8 mouse cellular contexts compared by ENCODE assay signal in the genomic region with DNA sequence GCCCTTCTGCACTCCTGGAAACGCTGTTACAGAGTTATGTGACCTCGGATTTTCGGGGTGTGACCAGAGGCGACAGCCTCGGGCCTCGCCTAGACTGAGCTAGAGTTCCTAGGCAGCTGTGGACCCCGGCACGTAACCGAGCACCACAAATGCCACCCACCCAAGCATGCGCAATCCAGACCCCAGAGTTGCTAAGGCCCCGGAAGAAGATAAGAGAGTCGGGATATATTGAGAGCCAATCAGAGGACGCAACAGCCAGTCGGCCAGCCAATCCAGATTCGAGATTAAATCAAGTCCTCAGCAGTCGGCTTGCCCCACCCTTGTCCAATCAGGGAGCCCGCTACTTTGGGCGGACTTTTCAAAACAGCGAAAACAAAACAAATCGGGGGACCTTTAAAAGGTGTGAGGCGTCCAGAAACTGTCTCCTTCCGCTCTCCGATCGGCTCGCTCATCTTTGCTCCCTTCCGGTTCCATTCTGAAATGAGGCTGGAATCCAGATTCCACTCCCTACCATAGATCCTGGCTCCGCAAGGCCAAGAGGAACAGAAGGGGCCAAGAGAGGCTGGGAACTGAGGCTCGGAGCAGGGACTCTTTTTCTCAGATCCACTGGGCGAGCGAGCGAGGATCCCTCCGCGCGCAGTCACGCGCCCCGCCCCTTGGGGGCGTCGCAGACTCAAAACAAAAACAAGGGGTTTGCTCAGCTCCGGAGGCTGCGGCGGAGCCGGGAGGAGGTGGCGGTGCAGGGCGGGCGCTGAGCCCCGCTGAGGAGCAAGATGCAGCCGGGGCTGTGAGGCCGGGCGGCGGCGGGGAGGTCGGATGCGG. TPM values are rescaled to one million over a fixed set of nuclear protein-coding genes. Genes with fewer than 3 reads are reported as not detected.
DNase-seq lines count a peak whose midpoint lies in the region; ATAC-seq lines count a peak whose summit lies in the region.

TSS of gene Ccng2 (plus strand) at position 375 of the 822 bp plus-strand sequence.

- under 1% methylated on average over 54 of the region's 54 CpGs for WGBS in hindbrain, embryonic 16.5 days
- 0% methylated on average over 52 of the region's 54 CpGs for WGBS in macrophage (ENCODE audit: missing documents)

- H3K27me3 ChIP-seq in hindbrain, embryonic 16.5 days (replicated peaks; ENCODE audit: control insufficient read depth, insufficient read depth, low read length) = no peaks in the 10 kb centered on the region

- H3K27ac ChIP-seq in hindbrain, embryonic 16.5 days (ENCODE audit: low read depth, low read length) = peak within 1 kb of the TSS; percentile 95
- peak within 1 kb of the TSS; percentile 93 for H3K27ac ChIP-seq in macrophage

- peak within 1 kb of the TSS; percentile 92 for H3K4me3 ChIP-seq in hindbrain, embryonic 16.5 days (ENCODE audit: low read length)
- H3K4me3 ChIP-seq in macrophage (ENCODE audit: inconsistent target) = peak within 1 kb of the TSS; percentile 73

- H3K9ac ChIP-seq in hindbrain, embryonic 16.5 days (ENCODE audit: low read depth, low read length) = peak within 1 kb of the TSS; percentile 95

- H3K36me3 ChIP-seq in hindbrain, embryonic 16.5 days (ENCODE audit: control insufficient read depth, insufficient read depth, low read length) = peaks cover 13% of the 10 kb centered on the region
- peaks cover 13% of the 10 kb centered on the region for H3K36me3 ChIP-seq in macrophage (ENCODE audit: inconsistent target)

- H3K4me1 ChIP-seq in hindbrain, embryonic 16.5 days (ENCODE audit: control insufficient read depth, insufficient read depth, low read depth, low read length) = peaks cover 14% of the 10 kb centered on the region

- H3K9me3 ChIP-seq in hindbrain, embryonic 16.5 days (ENCODE audit: control insufficient read depth, low read length) = no peaks in the 10 kb centered on the region

- H3K4me2 ChIP-seq in hindbrain, embryonic 16.5 days (ENCODE audit: low read length) = peak within 1 kb of the TSS; percentile 70

- peak; percentile 83 for DNase-seq in WW6 (ENCODE audit: low read depth, low spot score)
- peak; percentile 84 to 93 for DNase-seq in cerebellum, postnatal 4 days (ENCODE audit: low spot score in 2 of 2)
- peak; percentile 99 for DNase-seq in gastrocnemius, adult 18-20 months (ENCODE audit: low spot score)
- peak; percentile 94 to 95 for DNase-seq in left cerebral cortex, adult 18-20 months (ENCODE audit: low spot score in 2 of 2)
- DNase-seq in right cerebral cortex, adult 18-20 months = peak; percentile 99
- peak; percentile 89 for DNase-seq in urinary bladder, postnatal 10 days (ENCODE audit: low spot score)

- peaks cover 30% of the 10 kb centered on the region for H3K79me2 ChIP-seq in macrophage (ENCODE audit: inconsistent target)

- ATAC-seq in hindbrain, embryonic 16.5 days = peak; percentile 98

RNA-seq across cellular contexts. Expression of gene Ccng2, which starts in this region (rescaled TPM):
- total RNA-seq in gastrocnemius, adult 18-20 months (2021) = 1 to 10 TPM; 8.4 to 10.0 TPM
- 63.3 and 66.6 TPM in 2 replicates for polyA plus RNA-seq in hindbrain, embryonic 16.5 days (2015; fragmentation: Nextera tagmentation; extraction: Ambion mirVana)
- total RNA-seq in left cerebral cortex, adult 18-20 months (2021) = 10 to 100 TPM; 36.8 to 43.2 TPM
- total RNA-seq in macrophage (2018; cell fraction: chromatin; rRNA removed) = 100 to 1,000 TPM in 3 of 26 experiments, 10 to 100 TPM in 23; 26.4 to 150 (median 55.7) TPM
- 10 to 100 TPM; 14.4 to 98.0 (median 30.0) TPM for total RNA-seq in macrophage (2018; cell fraction: cytosol; rRNA removed)
- 100 to 1,000 TPM in 3 of 26 experiments, 10 to 100 TPM in 23; 17.2 to 198 (median 69.3) TPM for total RNA-seq in macrophage (2018; cell fraction: nucleus; rRNA removed)
- polyA plus RNA-seq in macrophage (2018) = 7.1 to 28.6 TPM (median 10.4 TPM) in 3 replicates

Comparison
In these comparisons a context has a peak if more than half of its experiments do, and no peak if none do; other contexts are left out.
1. Peak in every context shown above with its lines: DNase-seq, ATAC-seq, H3K4me3 ChIP-seq and H3K27ac ChIP-seq.